Mouse (Mus musculus) liver, embryonic 13.5 days (tissue): ENCODE data around the gene Shtn1. TPM values are rescaled to one million over a fixed set of nuclear protein-coding genes. Genes with fewer than 3 reads are reported as not detected.

ENCODE experiments used
- ATAC-seq: fragments of 200-750 bp; cut with Nextera tagmentation; 2 replicates; pipeline ENCODE4 v1.8.0; 2017; ENCODE audit warnings: low read depth, mild to moderate bottlenecking, moderate number of reproducible peaks, moderate library complexity
- DNase-seq: peaks from one replicate; pipeline ENCODE4 v3.0.0; 2022
- H3K27ac ChIP-seq: fragments of 300-500 bp; sonication (generic); 2 replicates; pipeline ENCODE4 v1.5.1; 2015; ENCODE audit warnings: moderate library complexity, mild to moderate bottlenecking, inconsistent platforms
- H3K27me3 ChIP-seq: fragments of 300-500 bp; sonication (generic); 2 replicates; pipeline ENCODE4 v1.6.1; 2015; ENCODE audit warnings: mild to moderate bottlenecking, inconsistent platforms
- H3K36me3 ChIP-seq: fragments of 300-500 bp; sonication (generic); 2 replicates; pipeline ENCODE4 v1.6.1; 2015; ENCODE audit warnings: mild to moderate bottlenecking, inconsistent platforms
- H3K4me1 ChIP-seq: fragments of 300-500 bp; sonication (generic); replicated peaks from 2 replicates; pipeline ENCODE4 v1.6.1; 2015; ENCODE audit warnings: inconsistent platforms
- H3K4me2 ChIP-seq: fragments of 300-500 bp; sonication (generic); 2 replicates; pipeline ENCODE4 v1.6.1; 2015; ENCODE audit warnings: inconsistent platforms, mild to moderate bottlenecking, moderate library complexity
- H3K4me3 ChIP-seq: fragments of 300-500 bp; sonication (generic); replicated peaks from 2 replicates; pipeline ENCODE4 v1.5.1; 2015; ENCODE audit warnings: mild to moderate bottlenecking, inconsistent platforms
- H3K9ac ChIP-seq: fragments of 300-500 bp; sonication (generic); 2 replicates; pipeline ENCODE4 v1.6.1; 2015; ENCODE audit warnings: mild to moderate bottlenecking, inconsistent platforms
- H3K9me3 ChIP-seq: fragments of 300-500 bp; sonication (generic); replicated peaks from 2 replicates; pipeline ENCODE4 v1.6.1; 2016; ENCODE audit warnings: inconsistent platforms
- WGBS: fragments of 180-500 bp; shearing (Covaris S2); methylation state at CpG from one replicate; pipeline ENCODE4 v1.1.7; 2015; ENCODE audit not compliant: insufficient replicate concordance; 5-methylcytosine and 5-hydroxymethylcytosine counted together
- polyA plus RNA-seq: library from polyadenylated mRNA; unstranded; fragments of >200 nt; fragmentation: Nextera tagmentation; extraction: Ambion mirVana; gene quantifications from 2 replicates; pipeline ENCODE4 v1.2.1, GENCODE M21; 2015

Gene Shtn1
- polyA plus RNA-seq, 1 experiment from 2014 or later = 0.45 TPM

DNA sequence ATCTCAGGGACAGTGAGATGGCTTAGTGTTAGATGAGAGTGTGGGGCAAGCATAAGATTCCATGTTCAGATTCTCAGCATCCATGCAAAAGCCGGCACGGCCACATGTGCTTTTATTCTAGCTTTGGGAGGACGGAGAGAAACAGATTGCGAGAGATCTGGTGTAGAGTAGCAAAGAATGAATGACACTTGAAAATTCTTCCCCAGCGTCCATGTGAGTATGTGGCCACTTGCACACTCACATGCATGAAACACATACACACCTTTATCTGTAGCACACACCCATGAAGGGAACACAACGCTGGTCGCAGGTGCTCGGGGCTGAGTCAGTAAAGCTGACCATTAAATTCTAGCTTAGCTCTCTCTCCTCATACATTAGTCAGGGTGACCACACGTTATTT, 24.3 kb downstream of the Shtn1 start:
- no peaks in the 10 kb centered on the region for H3K36me3 ChIP-seq
- H3K4me3 ChIP-seq = no peak overlapping the region
- no peak overlapping the region for H3K9ac ChIP-seq
- ATAC-seq (no peak), DNase-seq (no peak)
- H3K9me3 ChIP-seq = no peaks in the 10 kb centered on the region
- H3K4me2 ChIP-seq = no peak overlapping the region
- no peaks in the 10 kb centered on the region for H3K4me1 ChIP-seq
- H3K27ac ChIP-seq = no peak overlapping the region
- no peaks in the 10 kb centered on the region for H3K27me3 ChIP-seq
- 67% methylated on average over 9 of the region's 9 CpGs for WGBS

GRCm38 (mm10) chr19:59048852-59049251, 27.0 kb downstream of the Shtn1 start:
- DNase-seq (no peak), ATAC-seq (no peak)
- no peaks in the 10 kb centered on the region for H3K4me1 ChIP-seq
- H3K36me3 ChIP-seq = no peaks in the 10 kb centered on the region
- no peak overlapping the region for H3K27ac ChIP-seq
- H3K4me3 ChIP-seq = no peak overlapping the region
- H3K27me3 ChIP-seq = no peaks in the 10 kb centered on the region
- 63% methylated on average over 6 of the region's 6 CpGs for WGBS
- H3K4me2 ChIP-seq = no peak overlapping the region
- no peaks in the 10 kb centered on the region for H3K9me3 ChIP-seq
- H3K9ac ChIP-seq = no peak overlapping the region

GRCm38 (mm10) chr19:59047511-59047910, 28.4 kb downstream of the Shtn1 start:
- WGBS = 56% methylated on average over 5 of the region's 5 CpGs
- no peaks in the 10 kb centered on the region for H3K27me3 ChIP-seq
- H3K4me1 ChIP-seq = no peaks in the 10 kb centered on the region
- no peak for DNase-seq
- no peak overlapping the region for H3K4me2 ChIP-seq
- H3K9me3 ChIP-seq = no peaks in the 10 kb centered on the region
- no peaks in the 10 kb centered on the region for H3K36me3 ChIP-seq
- ATAC-seq = no peak
- H3K4me3 ChIP-seq = no peak overlapping the region
- no peak overlapping the region for H3K9ac ChIP-seq
- no peak overlapping the region for H3K27ac ChIP-seq

GRCm38 (mm10) chr19:59041086-59041485, 34.8 kb downstream of the Shtn1 start:
- H3K9ac ChIP-seq = no peak overlapping the region
- no peaks in the 10 kb centered on the region for H3K9me3 ChIP-seq
- WGBS = 71% methylated on average over 3 of the region's 3 CpGs
- no peak overlapping the region for H3K4me3 ChIP-seq
- no peaks in the 10 kb centered on the region for H3K4me1 ChIP-seq
- H3K36me3 ChIP-seq = no peaks in the 10 kb centered on the region
- H3K27ac ChIP-seq = no peak overlapping the region
- ATAC-seq (no peak), DNase-seq (no peak)
- H3K4me2 ChIP-seq = no peak overlapping the region
- H3K27me3 ChIP-seq = no peaks in the 10 kb centered on the region

- WGBS = 68% methylated on average over 4 of the region's 4 CpGs
- DNase-seq (no peak), ATAC-seq (no peak)
- no peak overlapping the region for H3K4me3 ChIP-seq
- H3K27ac ChIP-seq = no peak overlapping the region
- no peaks in the 10 kb centered on the region for H3K9me3 ChIP-seq
- no peaks in the 10 kb centered on the region for H3K27me3 ChIP-seq
- H3K4me2 ChIP-seq = no peak overlapping the region
- no peak overlapping the region for H3K9ac ChIP-seq
- no peaks in the 10 kb centered on the region for H3K36me3 ChIP-seq
- H3K4me1 ChIP-seq = no peaks in the 10 kb centered on the region
Measured at GRCm38 (mm10) chr19:59038793-59039192, 37.1 kb downstream of the Shtn1 start.

- Histone ChIP-seq H3K9me3 (no peaks in the 10 kb centered on the region), H3K27ac (no peak overlapping the region), H3K9ac (no peak overlapping the region), H3K4me2 (no peak overlapping the region), H3K36me3 (no peaks in the 10 kb centered on the region), H3K4me3 (no peak overlapping the region), H3K4me1 (no peaks in the 10 kb centered on the region), H3K27me3 (no peaks in the 10 kb centered on the region)
- DNase-seq = no peak
- 43% methylated on average over 3 of the region's 3 CpGs for WGBS
- ATAC-seq = no peak
Measured at GRCm38 (mm10) chr19:59036811-59037210, 39.1 kb downstream of the Shtn1 start.

DNA sequence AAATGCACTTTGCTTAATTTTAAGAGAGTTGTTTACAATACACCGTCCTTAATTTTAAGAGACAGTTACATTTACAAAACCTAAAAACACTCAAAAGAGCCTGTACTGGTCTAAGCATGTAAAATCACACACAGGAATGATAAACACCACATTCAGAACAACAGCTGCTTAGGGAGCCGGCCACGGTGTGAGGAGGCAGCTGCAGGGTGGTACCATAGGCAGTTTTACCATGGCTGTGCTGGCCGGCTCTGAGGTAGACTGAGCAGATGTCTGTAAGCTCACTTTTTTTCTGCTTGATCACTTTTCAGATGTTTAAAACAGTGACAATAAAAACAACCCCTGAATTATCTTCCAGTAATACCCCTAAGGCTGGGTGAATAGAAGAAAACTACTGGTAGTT, 42.7 kb downstream of the Shtn1 start:
- 73% methylated on average over 4 of the region's 4 CpGs for whole genome bisulfite sequencing
- ATAC-seq = no peak
- no peak overlapping the region for H3K27ac ChIP-seq

GRCm38 (mm10) chr19:59030221-59030620, 45.7 kb downstream of the Shtn1 start:
- no peak for ATAC-seq
- DNase-seq = no peak
- 56% methylated on average over 1 of the region's 1 CpGs for WGBS

More for the DNA sequence above, 42.7 kb downstream of the Shtn1 start:
- no peak overlapping the region for H3K9ac ChIP-seq
- no peaks in the 10 kb centered on the region for H3K36me3 ChIP-seq
- no peaks in the 10 kb centered on the region for H3K4me1 ChIP-seq
- DNase-seq = no peak
- no peaks in the 10 kb centered on the region for H3K27me3 ChIP-seq
- H3K4me3 ChIP-seq = no peak overlapping the region
- no peaks in the 10 kb centered on the region for H3K9me3 ChIP-seq
- no peak overlapping the region for H3K4me2 ChIP-seq

DNA sequence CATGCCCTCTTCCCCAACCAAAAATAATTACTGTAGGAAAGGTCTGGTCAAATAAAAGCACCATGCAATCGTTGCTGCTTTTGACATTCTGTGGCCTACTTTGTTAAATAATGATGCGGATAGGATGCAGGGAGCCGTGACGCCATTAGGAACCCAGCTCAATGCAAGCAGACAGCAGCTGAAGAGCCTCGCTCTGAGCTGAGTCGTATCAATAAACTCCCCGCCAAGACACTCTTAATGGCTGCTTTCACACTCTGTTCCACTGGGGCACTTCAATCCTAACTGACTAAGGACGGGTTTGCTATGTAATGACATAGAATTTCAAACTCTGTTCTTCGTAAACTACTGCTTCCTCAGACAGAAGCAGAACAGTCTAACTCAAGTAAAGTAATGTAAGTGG, 46.9 kb downstream of the Shtn1 start:
- Histone ChIP-seq H3K27me3 (0 out of 2 replicates have a peak, but pooled peaks cover 2% of the 10 kb centered on the region), H3K4me2 (no peak overlapping the region), H3K4me1 (no peaks in the 10 kb centered on the region), H3K9me3 (no peaks in the 10 kb centered on the region), H3K4me3 (no peak overlapping the region), H3K36me3 (no peaks in the 10 kb centered on the region), H3K9ac (no peak overlapping the region), H3K27ac (no peak overlapping the region)
- DNase-seq (no peak), ATAC-seq (no peak)
- WGBS = 69% methylated on average over 9 of the region's 9 CpGs

More at GRCm38 (mm10) chr19:59030221-59030620, 45.7 kb downstream of the Shtn1 start:
- Histone ChIP-seq H3K4me2 (no peak overlapping the region), H3K9ac (no peak overlapping the region), H3K4me1 (no peaks in the 10 kb centered on the region), H3K27me3 (0 out of 2 replicates have a peak, but pooled peaks cover 2% of the 10 kb centered on the region), H3K4me3 (no peak overlapping the region), H3K36me3 (no peaks in the 10 kb centered on the region), H3K27ac (no peak overlapping the region), H3K9me3 (no peaks in the 10 kb centered on the region)

DNA sequence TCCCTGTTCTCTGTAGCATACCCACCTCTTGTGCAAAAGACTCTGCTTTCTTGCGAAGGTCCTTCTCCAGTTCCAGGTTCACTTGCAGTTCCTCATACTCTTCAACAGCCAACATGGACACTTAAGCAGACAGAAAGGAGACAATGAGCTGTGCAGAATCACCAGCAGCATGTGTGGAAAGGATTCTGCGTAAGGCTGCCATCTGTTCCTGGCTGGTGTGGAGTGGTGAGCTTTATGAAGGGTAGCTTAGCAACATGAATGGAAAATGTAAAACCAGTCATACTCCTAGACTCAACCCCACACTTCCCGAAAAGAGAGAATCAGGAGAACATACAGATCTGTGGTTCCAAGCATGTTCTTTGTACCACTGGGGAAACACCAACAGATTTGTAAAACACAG, 47.8 kb downstream of the Shtn1 start:
- DNase-seq = no peak
- Histone ChIP-seq H3K27me3 (0 out of 2 replicates have a peak, but pooled peaks cover 2% of the 10 kb centered on the region), H3K4me3 (no peak overlapping the region), H3K9ac (no peak overlapping the region), H3K4me2 (no peak overlapping the region), H3K36me3 (no peaks in the 10 kb centered on the region), H3K9me3 (no peaks in the 10 kb centered on the region), H3K27ac (no peak overlapping the region), H3K4me1 (no peaks in the 10 kb centered on the region)
- 71% methylated on average over 3 of the region's 3 CpGs for WGBS
- ATAC-seq = no peak

DNA sequence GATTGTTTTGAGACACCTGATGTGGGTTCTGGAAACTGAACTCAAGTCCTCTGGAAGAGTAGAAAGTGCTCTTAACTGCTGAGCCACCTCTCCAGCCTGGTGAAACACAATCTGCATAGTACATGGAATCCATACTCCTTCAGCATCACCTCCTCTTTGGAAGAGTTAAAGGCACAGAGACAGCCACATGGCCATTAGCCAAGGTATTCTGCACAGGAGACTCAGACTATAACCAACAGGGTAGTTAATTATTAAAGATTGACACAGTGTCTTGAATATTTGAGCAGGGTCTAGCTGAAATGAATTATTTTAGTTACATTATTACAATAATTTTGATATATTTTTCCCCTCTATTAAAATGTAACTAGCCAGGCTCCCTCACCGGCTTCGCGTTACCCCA, 52.0 kb downstream of the Shtn1 start:
- 85% methylated on average over 3 of the region's 3 CpGs for WGBS
- Histone ChIP-seq H3K4me2 (no peak overlapping the region), H3K4me3 (no peak overlapping the region), H3K9me3 (no peaks in the 10 kb centered on the region), H3K27me3 (0 out of 2 replicates have a peak, but pooled peaks cover 2% of the 10 kb centered on the region), H3K27ac (no peak overlapping the region), H3K4me1 (no peaks in the 10 kb centered on the region), H3K9ac (no peak overlapping the region), H3K36me3 (no peaks in the 10 kb centered on the region)
- ATAC-seq (no peak), DNase-seq (no peak)

- Histone ChIP-seq H3K9me3 (no peaks in the 10 kb centered on the region), H3K36me3 (no peaks in the 10 kb centered on the region), H3K27me3 (no peaks in the 10 kb centered on the region), H3K27ac (no peak overlapping the region), H3K4me1 (no peaks in the 10 kb centered on the region), H3K4me2 (no peak overlapping the region), H3K9ac (no peak overlapping the region), H3K4me3 (no peak overlapping the region)
- ATAC-seq (no peak), DNase-seq (no peak)
Measured at GRCm38 (mm10) chr19:59021644-59022043, 54.3 kb downstream of the Shtn1 start.
